Mouse (Mus musculus) ES-E14 (cell line): Measurements from ENCODE around the gene Katnal1. TPM values are rescaled to one million over a fixed set of nuclear protein-coding genes. Genes with fewer than 3 reads are reported as not detected.

Experiments
- DNase-seq: peaks from one replicate; pipeline ENCODE4 v3.0.0-alpha.2; 2013; ENCODE audit warnings: low read depth, low spot score
- H3K27ac ChIP-seq: 2 replicates; pipeline ENCODE4 v1.5.1; 2012; ENCODE audit warnings: low read depth, mild to moderate bottlenecking, low read length, moderate library complexity, mixed read lengths; ENCODE audit not compliant: poor library complexity, insufficient read depth, severe bottlenecking
- H3K36me3 ChIP-seq: 2 replicates; pipeline ENCODE4 v1.6.1; 2012; ENCODE audit warnings: mild to moderate bottlenecking, low read length, moderate library complexity, mixed read lengths; ENCODE audit not compliant: control insufficient read depth, poor library complexity, insufficient read depth, severe bottlenecking
- H3K4me1 ChIP-seq, 2 experiments: fragments of 150-350 bp in 1 of 2; sonication (generic) in 1 of 2; 2 replicates each; pipeline ENCODE4 v1.6.1; 2012; ENCODE audit warnings: low read length in 2 of 2, mild to moderate bottlenecking in 1 of 2, mixed read lengths in 1 of 2; ENCODE audit not compliant: control insufficient read depth in 2 of 2, insufficient read depth in 2 of 2, poor library complexity in 1 of 2
- H3K4me3 ChIP-seq, 2 experiments: fragments of 150-350 bp in 1 of 2; sonication (generic) in 1 of 2; 2 replicates each; pipeline ENCODE4 v1.5.1; 2012; ENCODE audit warnings: low read length in 2 of 2, low read depth in 1 of 2, mild to moderate bottlenecking in 1 of 2, mixed read lengths in 1 of 2; ENCODE audit not compliant: insufficient read depth in 1 of 2, poor library complexity in 1 of 2, severe bottlenecking in 1 of 2
- H3K9ac ChIP-seq: 2 replicates; pipeline ENCODE4 v1.6.1; 2012; ENCODE audit warnings: low read depth, mild to moderate bottlenecking, low read length, mixed read lengths; ENCODE audit not compliant: poor library complexity, insufficient read depth, severe bottlenecking
- H3K9me3 ChIP-seq: fragments of 150-350 bp; sonication (generic); 2 replicates; pipeline ENCODE4 v1.6.1; 2012; ENCODE audit warnings: low read depth, mild to moderate bottlenecking, low read length; ENCODE audit not compliant: control insufficient read depth, insufficient read depth
- CHD2 ChIP-seq: IDR thresholded peaks from 2 replicates; pipeline ENCODE4 v1.6.1; 2014; ENCODE audit warnings: mild to moderate bottlenecking, low read depth, low read length, inconsistent platforms
- HCFC1 ChIP-seq: IDR thresholded peaks from 2 replicates; pipeline ENCODE4 v1.6.1; 2012; ENCODE audit warnings: low read length, inconsistent platforms, borderline replicate concordance; ENCODE audit not compliant: insufficient read depth
- MAFK ChIP-seq: IDR thresholded peaks from 2 replicates; pipeline ENCODE4 v1.6.1; 2014; ENCODE audit warnings: mild to moderate bottlenecking, low read depth, low read length, inconsistent platforms; ENCODE audit not compliant: insufficient read depth
- ZC3H11A ChIP-seq: IDR thresholded peaks from 2 replicates; pipeline ENCODE4 v1.6.1; 2012; ENCODE audit warnings: low read depth, mild to moderate bottlenecking, inconsistent platforms, low read length, borderline replicate concordance
- ZNF384 ChIP-seq: IDR thresholded peaks from 2 replicates; pipeline ENCODE4 v1.6.1; 2012; ENCODE audit warnings: low read depth, low read length, inconsistent platforms
- in situ Hi-C, 2 experiments: fragments of 600-800 bp; cut with MboI; formaldehyde crosslinking; loops; one replicate each; pipeline ENCODE4 v1.15.1; 2025; ENCODE audit warnings: low sequenced_read_pairs in 2 of 2, inconsistent platforms in 1 of 2; ENCODE audit not compliant: unreplicated experiment in 2 of 2
- total RNA-seq: library from RNA; depleted of rRNA; stranded (reverse); fragments of 300-350 nt; gene quantifications from 2 replicates; pipeline ENCODE4 v1.2.3, GENCODE M21; 2012

The Katnal1 gene
- total RNA-seq, 1 experiment, result 5.8 TPM

- Histone ChIP-seq H3K9me3 (no peaks in the 10 kb centered on the region), H3K27ac (no peak overlapping the region), H3K4me3 (no peak overlapping the region), H3K36me3 (no peaks in the 10 kb centered on the region), H3K9ac (no peak overlapping the region), H3K4me1 (peaks cover 0 to 9% of the 10 kb centered on the region in 2 experiments; a peak in 1 of 4 replicates)
- no peak for DNase-seq
- TF ChIP-seq CHD2, result no peak
- no peak for TF ChIP-seq HCFC1
- no peak for TF ChIP-seq ZC3H11A
- TF ChIP-seq ZNF384, result no peak
- TF ChIP-seq MAFK, result no peak
- in situ Hi-C loops, result no loop called here
Observed at GRCm38 (mm10) chr5:148866571-148866970, 62.5 kb downstream of the Katnal1 start.

DNA sequence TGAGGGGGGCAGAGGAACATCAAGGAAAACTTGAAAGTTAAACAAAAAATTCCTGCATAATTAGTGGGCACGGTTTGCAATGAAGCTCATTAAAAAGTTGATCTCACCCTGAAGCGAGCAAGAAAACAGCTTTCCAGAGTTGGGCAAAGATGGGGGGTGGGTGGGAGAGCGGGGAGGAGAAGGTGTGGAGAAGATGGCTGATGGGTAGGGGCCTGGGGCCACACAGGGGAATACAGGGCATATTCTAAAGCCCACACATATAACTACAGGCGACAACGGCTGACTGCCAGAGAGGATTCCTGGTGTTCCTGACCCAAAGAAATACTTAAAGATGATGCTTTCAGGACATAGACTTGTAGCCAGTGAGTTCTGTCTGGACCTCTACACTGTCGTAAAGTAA lies 65.7 kb downstream of the Katnal1 start:
- Histone ChIP-seq H3K27ac (no peak overlapping the region), H3K4me3 (no peak overlapping the region), H3K9ac (no peak overlapping the region), H3K9me3 (no peaks in the 10 kb centered on the region), H3K36me3 (no peaks in the 10 kb centered on the region), H3K4me1 (peaks cover 0 to 3% of the 10 kb centered on the region in 2 experiments; a peak in 1 of 4 replicates)
- in situ Hi-C loops, result no loop called here
- TF ChIP-seq CHD2, result no peak
- TF ChIP-seq HCFC1, result no peak
- TF ChIP-seq MAFK, result no peak
- TF ChIP-seq ZC3H11A, result no peak
- TF ChIP-seq ZNF384, result no peak
- no peak for DNase-seq

GRCm38 (mm10) chr5:148862853-148863252 lies 66.3 kb downstream of the Katnal1 start:
- DNase-seq, result no peak
- H3K4me3 ChIP-seq, result no peak overlapping the region
- in situ Hi-C loops, result no loop called here
- H3K9ac ChIP-seq, result no peak overlapping the region
- no peaks in the 10 kb centered on the region for H3K9me3 ChIP-seq
- TF ChIP-seq HCFC1 (no peak), ZC3H11A (no peak), ZNF384 (no peak), MAFK (no peak), CHD2 (no peak)
- H3K4me1 ChIP-seq, result peaks cover 0 to 3% of the 10 kb centered on the region in 2 experiments; a peak in 1 of 4 replicates
- H3K27ac ChIP-seq, result no peak overlapping the region
- no peaks in the 10 kb centered on the region for H3K36me3 ChIP-seq

GRCm38 (mm10) chr5:148862136-148862535 lies 67.0 kb downstream of the Katnal1 start:
- no peaks in the 10 kb centered on the region for H3K9me3 ChIP-seq
- no peak overlapping the region for H3K4me3 ChIP-seq
- H3K9ac ChIP-seq, result no peak overlapping the region
- H3K4me1 ChIP-seq, result peaks cover 1 to 3% of the 10 kb centered on the region in 2 experiments; a peak in 1 of 4 replicates
- in situ Hi-C loops, result no loop called here
- no peaks in the 10 kb centered on the region for H3K36me3 ChIP-seq
- DNase-seq, result no peak
- H3K27ac ChIP-seq, result no peak overlapping the region
- no peak for TF ChIP-seq ZC3H11A
- TF ChIP-seq MAFK, result 0 out of 2 replicates have a peak, but pooled peaks have one; percentile 49

- H3K4me3 ChIP-seq, result no peak overlapping the region
- H3K4me1 ChIP-seq, result peaks cover 1 to 3% of the 10 kb centered on the region in 2 experiments; a peak in 1 of 4 replicates
- no peak for DNase-seq
- no peaks in the 10 kb centered on the region for H3K9me3 ChIP-seq
- in situ Hi-C loops, result no loop called here
- no peak overlapping the region for H3K9ac ChIP-seq
- TF ChIP-seq ZNF384 (no peak), CHD2 (no peak), MAFK (no peak), HCFC1 (no peak), ZC3H11A (no peak)
- H3K36me3 ChIP-seq, result no peaks in the 10 kb centered on the region
- no peak overlapping the region for H3K27ac ChIP-seq
Observed at GRCm38 (mm10) chr5:148857522-148857921, 71.6 kb downstream of the Katnal1 start.
